Mouse (Mus musculus) cortical plate, adult 2 months (tissue): Measurements from ENCODE around the gene Wdr24.

Source experiments
- CTCF ChIP-seq: fragments of 200-500 bp; IDR thresholded peaks from 2 replicates; pipeline ENCODE4 v1.5.1; 2011; ENCODE audit warnings: mild to moderate bottlenecking, control low read depth, low read length; ENCODE audit not compliant: insufficient read depth; ENCODE audit errors: extremely low read depth
- POLR2A ChIP-seq: fragments of 200-500 bp; IDR thresholded peaks from 2 replicates; pipeline ENCODE4 v1.6.1; 2011; ENCODE audit warnings: mild to moderate bottlenecking, low read length, control low read depth; ENCODE audit not compliant: insufficient read depth; ENCODE audit errors: extremely low read depth

GRCm38 (mm10) chr17:25874721-25875170 lies 51.3 kb downstream of the Wdr24 start, which contains the start of gene Mettl26:
- TF ChIP-seq CTCF (no peak), POLR2A (no peak)
